In genomic region chr2:172215508-172216162, GRCm38 (mm10) we compare ENCODE assay signal across 9 mouse cellular contexts. TPM values are rescaled to one million over a fixed set of nuclear protein-coding genes. Genes with fewer than 3 reads are reported as not detected.
DNase-seq lines count a peak whose midpoint lies in the region; ATAC-seq and TF ChIP-seq lines count a peak whose summit lies in the region.
"Had no signal": no experiment of that assay in that cellular context is flagged by ENCODE, and none has a peak within 500 bp of the region (broad histone marks: within the 10 kb centered on the region; RNA-seq: fewer than 3 reads in every experiment).

No protein-coding gene starts in this region.

- peak; percentile 8 to 27 for DNase-seq in heart, adult 2 months
- DNase-seq in A20 (ENCODE audit: low read depth, low spot score), result peak; percentile 62
- peak; percentile 70 for DNase-seq in induced T-regulatory cell, adult 2 months (ENCODE audit: low read depth)
- peak; percentile 63 for DNase-seq in lung, postnatal 14 days
- peak; percentile 18 for DNase-seq in telencephalon, adult 2 months (ENCODE audit: low read depth, low spot score)

- no peak overlapping the region for H3K4me3 ChIP-seq in heart, adult 2 months
- H3K4me3 ChIP-seq in heart, embryonic 11.5 days (ENCODE audit: low read depth, low read length), result no peak overlapping the region
- H3K4me3 ChIP-seq in bone marrow, adult 2 months (replicated peaks; ENCODE audit: control insufficient read depth, low read depth, low read length), result no peak overlapping the region
- H3K4me3 ChIP-seq in embryonic facial prominence, embryonic 12.5 days, result no peak overlapping the region
- H3K4me3 ChIP-seq: liver, embryonic 15.5 days had no signal

- TF ChIP-seq EP300 in heart, adult 2 months (IDR thresholded peaks at IDR 0.05; ENCODE audit: insufficient read depth, low read depth, low read length), result no peak

- H3K9ac ChIP-seq in heart, adult 2 months (ENCODE audit: low read depth, low read length), result no peak overlapping the region
- no peak overlapping the region for H3K9ac ChIP-seq in heart, embryonic 11.5 days (ENCODE audit: low read depth, low read length)
- H3K9ac ChIP-seq in embryonic facial prominence, embryonic 12.5 days, result no peak overlapping the region
- H3K9ac ChIP-seq: liver, embryonic 15.5 days had no signal

- H3K4me1 ChIP-seq in heart, adult 2 months (ENCODE audit: control insufficient read depth, insufficient read depth, low read length), result no peaks in the 10 kb centered on the region
- no peaks in the 10 kb centered on the region for H3K4me1 ChIP-seq in heart, embryonic 11.5 days (ENCODE audit: control insufficient read depth, insufficient read depth, low read length)
- no peaks in the 10 kb centered on the region for H3K4me1 ChIP-seq in bone marrow, adult 2 months (ENCODE audit: control insufficient read depth, insufficient read depth, low read length)
- no peaks in the 10 kb centered on the region for H3K4me1 ChIP-seq in embryonic facial prominence, embryonic 12.5 days
- H3K4me1 ChIP-seq: liver, embryonic 15.5 days had no signal

- no peak for TF ChIP-seq POLR2A in heart, adult 2 months (IDR thresholded peaks at IDR 0.05; ENCODE audit: insufficient read depth, low read depth, low read length)
- no peak for TF ChIP-seq POLR2A in bone marrow, adult 2 months (IDR thresholded peaks at IDR 0.05; ENCODE audit: borderline replicate concordance, control insufficient read depth, low read depth, low read length)

- no peak for ATAC-seq in heart, embryonic 11.5 days (replicated peaks; ENCODE audit: insufficient number of reproducible peaks, low FRiP score, low TSS enrichment)
- ATAC-seq in embryonic facial prominence, embryonic 12.5 days (ENCODE audit: insufficient number of reproducible peaks, insufficient read depth, low FRiP score, low TSS enrichment), result no peak

- no peak overlapping the region for H3K4me2 ChIP-seq in heart, embryonic 11.5 days
- H3K4me2 ChIP-seq in embryonic facial prominence, embryonic 12.5 days (replicated peaks), result no peak overlapping the region
- H3K4me2 ChIP-seq: liver, embryonic 15.5 days had no signal

- no peaks in the 10 kb centered on the region for H3K36me3 ChIP-seq in heart, adult 2 months (ENCODE audit: control insufficient read depth, insufficient read depth, low read length)
- no peaks in the 10 kb centered on the region for H3K36me3 ChIP-seq in heart, embryonic 11.5 days (ENCODE audit: control insufficient read depth, insufficient read depth, low read length)
- no peaks in the 10 kb centered on the region for H3K36me3 ChIP-seq in embryonic facial prominence, embryonic 12.5 days
- H3K36me3 ChIP-seq: liver, embryonic 15.5 days had no signal

- H3K27ac ChIP-seq in heart, adult 2 months, result no peak overlapping the region
- H3K27ac ChIP-seq in heart, embryonic 11.5 days (ENCODE audit: low read depth, low read length), result no peak overlapping the region
- H3K27ac ChIP-seq in bone marrow, adult 2 months (ENCODE audit: control insufficient read depth, insufficient read depth, low read depth, low read length, poor library complexity), result no peak overlapping the region
- 0 out of 2 replicates have a peak overlapping the region, but pooled peaks have one; percentile 9 for H3K27ac ChIP-seq in embryonic facial prominence, embryonic 12.5 days
- H3K27ac ChIP-seq: liver, embryonic 15.5 days had no signal

- H3K27me3 ChIP-seq in heart, adult 2 months (ENCODE audit: control insufficient read depth, insufficient read depth, low read length), result no peaks in the 10 kb centered on the region
- no peaks in the 10 kb centered on the region for H3K27me3 ChIP-seq in heart, embryonic 11.5 days (ENCODE audit: control insufficient read depth, insufficient read depth, low read length)
- H3K27me3 ChIP-seq in embryonic facial prominence, embryonic 12.5 days, result no peaks in the 10 kb centered on the region
- H3K27me3 ChIP-seq: liver, embryonic 15.5 days had no signal

- intact Hi-C loops in heart, adult 2 months (cut with DNase I), result loop anchor here (2.0 to 10.0 kb wide), 3 partner anchors 721 to 1339 kb away; no protein-coding TSS in a partner anchor

- no peaks in the 10 kb centered on the region for H3K79me2 ChIP-seq in heart, adult 2 months (replicated peaks; ENCODE audit: control insufficient read depth, insufficient read depth, low read length)

- 37% methylated on average over 11 of the region's 11 CpGs for WGBS in heart, adult 2 months
- WGBS in heart, embryonic 11.5 days (ENCODE audit: insufficient replicate concordance), result 33% methylated on average over 11 of the region's 11 CpGs
- WGBS in bone marrow, adult 2 months, result 43% methylated on average over 11 of the region's 11 CpGs
- 32% methylated on average over 11 of the region's 11 CpGs for WGBS in embryonic facial prominence, embryonic 12.5 days

- TF ChIP-seq CTCF in heart, adult 2 months (IDR thresholded peaks at IDR 0.05), result peak; percentile 74
- TF ChIP-seq CTCF in bone marrow, adult 2 months (IDR thresholded peaks at IDR 0.05; ENCODE audit: control insufficient read depth, insufficient read depth, low read length), result peak; percentile 39

- H3K9me3 ChIP-seq in heart, embryonic 11.5 days (replicated peaks; ENCODE audit: control insufficient read depth, low read length), result no peaks in the 10 kb centered on the region
- no peaks in the 10 kb centered on the region for H3K9me3 ChIP-seq in embryonic facial prominence, embryonic 12.5 days
- H3K9me3 ChIP-seq: liver, embryonic 15.5 days had no signal

RNA-seq across cellular contexts. Expression of gene Mc3r, which starts 32.7 kb away (rescaled TPM):
- total RNA-seq in heart, adult 2 months (2021), result not detected
- polyA plus RNA-seq in heart, adult 2 months (2012; rRNA removed), result not detected in 2 replicates
- polyA plus RNA-seq in heart, embryonic 11.5 days (2014; fragmentation: Nextera tagmentation; extraction: Ambion mirVana), result 0.13 TPM in 1 of 2 replicates, not detected in the other
- not detected in 2 replicates for polyA plus RNA-seq in bone marrow, adult 2 months (2011; ENCODE audit: insufficient read depth, insufficient read length, low replicate concordance, missing spikeins)
- polyA plus RNA-seq in embryonic facial prominence, embryonic 12.5 days (2016; fragmentation: Nextera tagmentation; extraction: Ambion mirVana), result 0.08 TPM in 1 of 2 replicates, not detected in the other

Comparison
In these comparisons a context has a peak if more than half of its experiments do, and no peak if none do; other contexts are left out.
1. DNase-seq: peak in every context shown above with its lines; median percentile 70 in induced T-regulatory cell, adult 2 months; 63 in lung, postnatal 14 days; 62 in A20; 18 in telencephalon, adult 2 months; 18 in heart, adult 2 months.